19 mouse cellular contexts compared by ENCODE assay signal in the genomic region with DNA sequence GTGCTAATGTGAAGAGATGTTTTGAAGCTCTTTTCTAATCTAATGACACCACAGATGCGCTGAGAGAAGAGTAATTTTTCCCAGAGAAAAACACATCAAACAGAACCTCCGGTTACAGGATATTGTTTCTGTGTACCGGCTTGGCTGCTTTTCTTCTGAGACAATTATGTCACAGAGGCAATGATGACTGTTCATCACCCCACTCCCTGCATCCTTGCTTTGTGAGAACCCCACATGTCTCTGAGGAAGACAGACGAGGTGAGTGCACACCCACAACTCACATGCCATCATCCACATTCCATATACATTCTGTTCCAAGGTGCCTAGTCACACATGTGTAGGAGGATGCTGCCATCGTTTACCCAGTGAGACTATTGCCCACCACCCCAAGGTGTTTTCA. TPM values are rescaled to one million over a fixed set of nuclear protein-coding genes. Genes with fewer than 3 reads are reported as not detected.
"Had no signal": no experiment of that assay in that cellular context is flagged by ENCODE, and none has a peak within 500 bp of the region (broad histone marks: within the 10 kb centered on the region; RNA-seq: fewer than 3 reads in every experiment).

No protein-coding gene starts in this region.

- ATAC-seq: midbrain, embryonic 16.5 days had no signal

- H3K4me3 ChIP-seq: midbrain, embryonic 10.5 days; midbrain, embryonic 12.5 days; myocyte; neural tube, embryonic 13.5 days; neural tube, embryonic 15.5 days had no signal

- H3K9ac ChIP-seq: liver, embryonic 14.5 days; lung, embryonic 14.5 days; midbrain, embryonic 12.5 days; neural tube, embryonic 13.5 days; neural tube, embryonic 15.5 days had no signal

- DNase-seq: lung, adult 18-20 months; lung, embryonic 14.5 days; lung, postnatal 10 days; lung, postnatal 4 days; midbrain, embryonic 14.5 days; retina, postnatal 1 day; right cerebral cortex, postnatal 4 days; spleen, adult 18-20 months; thymus, adult 2 months; thymus, postnatal 25 days; thymus, postnatal 4 days had no signal

- H3K27me3 ChIP-seq: midbrain, embryonic 12.5 days; neural tube, embryonic 13.5 days; neural tube, embryonic 15.5 days had no signal

- H3K36me3 ChIP-seq: midbrain, embryonic 10.5 days; midbrain, embryonic 12.5 days; neural tube, embryonic 13.5 days; neural tube, embryonic 15.5 days had no signal

- H3K27ac ChIP-seq: liver, embryonic 14.5 days; midbrain, embryonic 10.5 days; midbrain, embryonic 12.5 days; neural tube, embryonic 13.5 days; neural tube, embryonic 15.5 days had no signal

- H3K4me2 ChIP-seq: lung, embryonic 14.5 days; midbrain, embryonic 12.5 days; neural tube, embryonic 13.5 days; neural tube, embryonic 15.5 days had no signal

- H3K9me3 ChIP-seq: midbrain, embryonic 10.5 days; midbrain, embryonic 12.5 days; neural tube, embryonic 13.5 days; neural tube, embryonic 15.5 days had no signal

- H3K4me1 ChIP-seq: midbrain, embryonic 10.5 days had no signal

RNA-seq across cellular contexts. Expression of gene Amer2, which starts 44.9 kb away (rescaled TPM):
- polyA plus RNA-seq: myocyte; small intestine, adult 2 months had no signal
